Mouse (Mus musculus) megakaryocyte, embryonic 14.5 days (primary cell): ENCODE results near the gene Kitl.

Experiments
- FLI1 ChIP-seq: IDR thresholded peaks from 2 replicates; pipeline ENCODE4 v1.6.1; 2012; ENCODE audit warnings: low read length, inconsistent platforms, mixed read lengths
- GATA1 ChIP-seq: IDR thresholded peaks from 3 replicates; pipeline ENCODE4 v1.6.1; 2012; ENCODE audit warnings: mixed read lengths, low read length, inconsistent platforms, borderline replicate concordance

GRCm38 (mm10) chr10:100036021-100036420 is 20.6 kb downstream of the Kitl start:
- no peak for TF ChIP-seq FLI1
- no peak for TF ChIP-seq GATA1
